Mouse (Mus musculus) midbrain, embryonic 16.5 days (tissue): ENCODE data around the gene Abcc10. TPM values are rescaled to one million over a fixed set of nuclear protein-coding genes. Genes with fewer than 3 reads are reported as not detected.
A peak's percentile ranks its signal among the peaks of the same experiment; 100 is the strongest.

Experiments
- ATAC-seq: fragments of 200-750 bp; cut with Nextera tagmentation; 2 replicates; pipeline ENCODE4 v1.8.0; 2017; ENCODE audit warnings: moderate TSS enrichment
- H3K27ac ChIP-seq: fragments of 300-500 bp; sonication (generic); 2 replicates; pipeline ENCODE4 v1.5.1; 2014; ENCODE audit warnings: mild to moderate bottlenecking, low read length, mixed read lengths
- H3K27me3 ChIP-seq: fragments of 300-500 bp; sonication (generic); 2 replicates; pipeline ENCODE4 v1.6.1; 2014; ENCODE audit warnings: low read depth, low read length, mixed read lengths; ENCODE audit not compliant: control insufficient read depth, insufficient read depth
- H3K36me3 ChIP-seq: fragments of 300-500 bp; sonication (generic); 2 replicates; pipeline ENCODE4 v1.6.1; 2014; ENCODE audit warnings: mild to moderate bottlenecking, low read length, moderate library complexity, mixed read lengths; ENCODE audit not compliant: control insufficient read depth, insufficient read depth
- H3K4me1 ChIP-seq: fragments of 300-500 bp; sonication (generic); 2 replicates; pipeline ENCODE4 v1.6.1; 2014; ENCODE audit warnings: mild to moderate bottlenecking, low read length, mixed read lengths; ENCODE audit not compliant: control insufficient read depth, insufficient read depth
- H3K4me2 ChIP-seq: fragments of 300-500 bp; sonication (generic); 2 replicates; pipeline ENCODE4 v1.6.1; 2014; ENCODE audit warnings: mild to moderate bottlenecking, low read length, mixed read lengths
- H3K4me3 ChIP-seq: fragments of 300-500 bp; sonication (generic); 2 replicates; pipeline ENCODE4 v1.5.1; 2014; ENCODE audit warnings: low read depth, mild to moderate bottlenecking, low read length, moderate library complexity, mixed read lengths
- H3K9ac ChIP-seq: fragments of 300-500 bp; sonication (generic); 2 replicates; pipeline ENCODE4 v1.6.1; 2014; ENCODE audit warnings: low read depth, low read length, mixed read lengths
- H3K9me3 ChIP-seq: fragments of 300-500 bp; sonication (generic); replicated peaks from 2 replicates; pipeline ENCODE4 v1.6.1; 2014; ENCODE audit warnings: mild to moderate bottlenecking, low read length, mixed read lengths; ENCODE audit not compliant: control insufficient read depth, poor library complexity, severe bottlenecking
- WGBS: fragments of 180-500 bp; shearing (Covaris S2); extraction: QIAGEN DNeasy Blood & Tissue Kit; methylation state at CpG from one replicate; pipeline ENCODE4 v1.1.7; 2014; 5-methylcytosine and 5-hydroxymethylcytosine counted together
- polyA plus RNA-seq: library from polyadenylated mRNA; unstranded; fragments of >200 nt; fragmentation: Nextera tagmentation; extraction: Ambion mirVana; gene quantifications from 2 replicates; pipeline ENCODE4 v1.2.1, GENCODE M21; 2015

The Abcc10 gene
- polyA plus RNA-seq, 1 experiment from 2014 or later: 10.3 TPM

DNA sequence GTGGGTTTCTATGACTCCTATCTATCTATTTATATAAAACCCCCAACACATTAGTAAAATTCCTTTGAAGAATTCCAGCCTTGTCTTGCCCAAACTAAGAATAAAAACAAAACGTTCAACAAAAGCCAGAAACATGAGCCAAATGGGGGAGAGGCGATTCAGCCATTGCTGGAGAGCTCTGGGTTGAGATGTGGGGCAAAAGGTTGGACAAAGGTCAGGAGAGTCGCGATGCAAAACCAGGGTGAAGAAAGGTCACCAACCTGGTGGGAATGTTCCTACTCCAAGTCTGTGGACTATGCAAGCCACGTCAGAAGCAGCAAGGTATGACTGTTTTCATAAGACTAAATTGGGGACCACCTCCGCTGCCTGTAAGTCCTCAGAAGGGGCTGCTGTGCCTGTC, 7.7 kb downstream of the Abcc10 start:
- H3K27ac ChIP-seq: no peak overlapping the region
- no peak overlapping the region for H3K4me3 ChIP-seq
- H3K36me3 ChIP-seq: peaks cover 22% of the 10 kb centered on the region
- no peak for ATAC-seq
- H3K9ac ChIP-seq: no peak overlapping the region
- 90% methylated on average over 6 of the region's 6 CpGs for WGBS
- no peaks in the 10 kb centered on the region for H3K27me3 ChIP-seq
- H3K4me1 ChIP-seq: no peaks in the 10 kb centered on the region
- H3K9me3 ChIP-seq: no peaks in the 10 kb centered on the region
- H3K4me2 ChIP-seq: no peak overlapping the region

- no peak overlapping the region for H3K27ac ChIP-seq
- H3K36me3 ChIP-seq: no peaks in the 10 kb centered on the region; the same call in 1 of the 2 replicates
- H3K9me3 ChIP-seq: no peaks in the 10 kb centered on the region
- no peak overlapping the region for H3K4me2 ChIP-seq
- H3K27me3 ChIP-seq: no peaks in the 10 kb centered on the region
- ATAC-seq: no peak
- no peak overlapping the region for H3K4me3 ChIP-seq
- no peak overlapping the region for H3K9ac ChIP-seq
- H3K4me1 ChIP-seq: no peaks in the 10 kb centered on the region
- WGBS: 87% methylated on average over 10 of the region's 10 CpGs
These were observed 12.3 kb downstream of the Abcc10 start for GRCm38 (mm10) chr17:46315813-46316212.

- H3K9ac ChIP-seq: no peak overlapping the region
- peaks cover 4% of the 10 kb centered on the region; the same call in 1 of the 2 replicates for H3K36me3 ChIP-seq
- WGBS: 86% methylated on average over 9 of the region's 9 CpGs
- no peaks in the 10 kb centered on the region for H3K9me3 ChIP-seq
- no peaks in the 10 kb centered on the region for H3K4me1 ChIP-seq
- no peak overlapping the region for H3K27ac ChIP-seq
- ATAC-seq: no peak
- no peaks in the 10 kb centered on the region for H3K27me3 ChIP-seq
- no peak overlapping the region for H3K4me2 ChIP-seq
- H3K4me3 ChIP-seq: no peak overlapping the region
These were observed 14.9 kb downstream of the Abcc10 start for GRCm38 (mm10) chr17:46313135-46313715.

DNA sequence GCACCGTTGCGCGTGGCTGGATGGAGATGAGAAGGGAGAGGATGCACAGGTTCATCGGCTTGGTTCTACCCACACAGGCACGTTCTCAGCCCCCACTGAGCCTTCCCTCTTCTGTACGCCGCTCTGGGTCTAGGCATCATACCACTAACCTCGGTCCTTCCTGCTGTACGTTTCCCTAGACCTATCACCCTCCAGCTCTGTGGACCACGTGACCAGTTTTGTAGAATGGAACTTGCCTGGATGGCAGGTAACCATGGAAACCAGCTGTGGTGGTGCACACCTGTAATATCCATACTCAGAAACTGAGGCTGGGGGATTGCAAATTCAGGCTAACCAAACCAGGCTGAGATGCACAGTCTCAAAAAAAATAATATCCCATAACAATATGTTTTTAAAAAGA, 17.6 kb downstream of the Abcc10 start:
- H3K4me1 ChIP-seq: no peaks in the 10 kb centered on the region
- H3K9me3 ChIP-seq: no peaks in the 10 kb centered on the region
- H3K4me2 ChIP-seq: peak overlapping the region; percentile 4; the same call in 1 of the 2 replicates
- H3K4me3 ChIP-seq: no peak overlapping the region
- no peaks in the 10 kb centered on the region for H3K27me3 ChIP-seq
- no peak overlapping the region for H3K27ac ChIP-seq
- 0 out of 2 replicates have a peak overlapping the region, but pooled peaks have one; percentile 25 for H3K9ac ChIP-seq
- WGBS: 90% methylated on average over 10 of the region's 10 CpGs
- no peak for ATAC-seq
- H3K36me3 ChIP-seq: peaks cover 7% of the 10 kb centered on the region; the same call in 1 of the 2 replicates

DNA sequence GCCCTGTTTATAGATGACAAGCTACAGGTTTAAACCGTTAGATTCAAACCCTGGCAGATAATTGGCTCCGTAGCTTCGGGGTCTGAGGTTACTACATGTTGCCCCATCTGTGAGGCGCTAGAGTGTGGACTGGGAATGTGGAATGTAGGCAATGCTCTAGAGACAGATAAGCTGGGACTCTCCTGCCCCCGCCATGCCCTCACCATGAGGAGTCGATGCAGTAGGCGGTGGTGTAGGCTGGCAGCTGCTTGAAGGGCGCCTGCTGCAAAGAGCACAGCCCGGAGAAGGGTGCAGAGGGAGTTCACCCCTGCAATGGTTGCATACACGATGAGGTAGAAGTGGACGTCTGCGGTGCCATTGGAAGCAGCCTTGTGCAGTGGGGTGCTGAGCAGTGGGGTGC, 18.3 kb downstream of the Abcc10 start:
- Histone ChIP-seq H3K36me3 (peaks cover 7% of the 10 kb centered on the region; the same call in 1 of the 2 replicates), H3K9me3 (no peaks in the 10 kb centered on the region), H3K9ac (no peak overlapping the region), H3K4me1 (no peaks in the 10 kb centered on the region), H3K4me3 (no peak overlapping the region), H3K27me3 (no peaks in the 10 kb centered on the region), H3K4me2 (peak overlapping the region; percentile 4; the same call in 1 of the 2 replicates), H3K27ac (no peak overlapping the region)
- WGBS: 84% methylated on average over 12 of the region's 12 CpGs
- no peak for ATAC-seq

GRCm38 (mm10) chr17:46306956-46307355, 21.2 kb downstream of the Abcc10 start:
- Histone ChIP-seq H3K27ac (no peak overlapping the region), H3K4me2 (no peak overlapping the region), H3K36me3 (peaks cover 18% of the 10 kb centered on the region), H3K4me3 (no peak overlapping the region), H3K9me3 (no peaks in the 10 kb centered on the region), H3K4me1 (no peaks in the 10 kb centered on the region), H3K9ac (no peak overlapping the region), H3K27me3 (no peaks in the 10 kb centered on the region)
- ATAC-seq: no peak
- 95% methylated on average over 15 of the region's 15 CpGs for WGBS

GRCm38 (mm10) chr17:46304184-46304583, 24.0 kb downstream of the Abcc10 start:
- Histone ChIP-seq H3K9me3 (no peaks in the 10 kb centered on the region), H3K4me2 (no peak overlapping the region), H3K4me3 (no peak overlapping the region), H3K36me3 (peaks cover 14% of the 10 kb centered on the region), H3K9ac (no peak overlapping the region), H3K4me1 (peaks cover 4% of the 10 kb centered on the region), H3K27ac (no peak overlapping the region), H3K27me3 (0 out of 2 replicates have a peak, but pooled peaks cover 3% of the 10 kb centered on the region)
- 88% methylated on average over 9 of the region's 9 CpGs for WGBS
- ATAC-seq: no peak

GRCm38 (mm10) chr17:46301892-46302291, 26.3 kb downstream of the Abcc10 start:
- 0 out of 2 replicates have a peak, but pooled peaks cover 3% of the 10 kb centered on the region for H3K27me3 ChIP-seq
- peaks cover 12% of the 10 kb centered on the region for H3K36me3 ChIP-seq
- no peak overlapping the region for H3K4me3 ChIP-seq
- ATAC-seq: no peak
- 79% methylated on average over 12 of the region's 12 CpGs for WGBS
- H3K9me3 ChIP-seq: no peaks in the 10 kb centered on the region
- no peak overlapping the region for H3K9ac ChIP-seq
- H3K4me2 ChIP-seq: no peak overlapping the region
- peaks cover 10% of the 10 kb centered on the region for H3K4me1 ChIP-seq
- H3K27ac ChIP-seq: no peak overlapping the region

DNA sequence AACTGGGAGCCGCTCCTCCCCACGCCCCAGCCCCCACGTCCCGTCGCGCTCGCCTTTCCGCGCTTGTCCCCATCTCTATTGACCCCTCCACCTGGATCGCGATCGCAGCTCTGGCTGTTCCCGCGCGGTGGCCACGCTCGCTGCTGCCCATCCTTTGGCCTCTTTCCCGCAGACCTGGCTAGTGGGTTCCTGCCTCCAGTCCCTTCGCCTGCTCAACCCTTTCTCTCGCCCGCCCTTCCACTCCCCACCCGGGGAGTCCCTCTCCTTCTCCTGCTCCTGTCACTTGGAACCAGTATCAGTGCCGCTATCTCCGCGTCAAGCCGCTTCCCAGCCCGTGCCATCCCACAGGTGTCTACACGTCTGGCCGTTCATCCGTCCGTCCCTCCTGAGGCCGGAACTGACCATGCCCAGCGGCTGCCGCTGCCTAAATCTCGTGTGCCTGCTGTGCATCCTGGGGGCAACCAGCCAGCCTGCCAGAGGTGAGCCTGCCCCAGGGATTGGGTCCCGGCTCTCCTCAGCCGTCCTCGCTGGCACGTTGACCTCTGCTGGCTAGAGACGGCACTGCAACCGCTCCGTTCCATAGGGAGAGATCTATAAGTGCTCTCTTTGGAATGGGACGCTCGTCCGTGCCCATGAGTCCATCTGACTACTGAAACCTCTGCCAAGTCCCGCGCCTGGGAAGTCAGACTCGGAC, 29.8 kb downstream of the Abcc10 start:
- 0% methylated on average over 44 of the region's 48 CpGs for WGBS
- H3K4me3 ChIP-seq: peak overlapping the region; percentile 89
- ATAC-seq: peak; percentile 81
- peak overlapping the region; percentile 87 for H3K27ac ChIP-seq
- H3K4me2 ChIP-seq: peak overlapping the region; percentile 91
- peaks cover 6% of the 10 kb centered on the region for H3K36me3 ChIP-seq
- no peaks in the 10 kb centered on the region for H3K9me3 ChIP-seq
- peak overlapping the region; percentile 94 for H3K9ac ChIP-seq
- peaks cover 16% of the 10 kb centered on the region for H3K27me3 ChIP-seq
- peaks cover 10% of the 10 kb centered on the region for H3K4me1 ChIP-seq
